Mouse (Mus musculus) small intestine, adult 2 months (tissue): Measurements from ENCODE around the gene Mxra7.

Experiments used
- CTCF ChIP-seq: fragments of 200-500 bp; IDR thresholded peaks from 2 replicates; pipeline ENCODE4 v1.5.1; 2012; ENCODE audit warnings: low read depth, mild to moderate bottlenecking, control low read depth, inconsistent platforms, low read length, moderate library complexity, mixed read lengths; ENCODE audit not compliant: insufficient replicate concordance, insufficient read length; ENCODE audit errors: extremely low read depth
- POLR2A ChIP-seq: fragments of 200-500 bp; IDR thresholded peaks from 2 replicates; pipeline ENCODE4 v1.6.1; 2012; ENCODE audit warnings: low read depth, mild to moderate bottlenecking, control low read depth, inconsistent platforms, low read length, moderate library complexity

- TF ChIP-seq POLR2A (no peak), CTCF (no peak)
Measured at GRCm38 (mm10) chr11:116834954-116835353, 7.1 kb upstream of the Mxra7 start.
